Mouse (Mus musculus) lung, embryonic 16.5 days (tissue): ENCODE data around the gene Znrf3. TPM values are rescaled to one million over a fixed set of nuclear protein-coding genes. Genes with fewer than 3 reads are reported as not detected.

Experiments
- ATAC-seq: fragments of 200-750 bp; cut with Nextera tagmentation; 2 replicates; pipeline ENCODE4 v1.8.0; 2017; ENCODE audit warnings: low read depth, mild to moderate bottlenecking, moderate library complexity
- H3K27ac ChIP-seq: fragments of 300-500 bp; sonication (generic); 2 replicates; pipeline ENCODE4 v1.5.1; 2014; ENCODE audit warnings: mild to moderate bottlenecking, control low read depth, low read length
- H3K27me3 ChIP-seq: fragments of 300-500 bp; sonication (generic); 2 replicates; pipeline ENCODE4 v1.6.1; 2014; ENCODE audit warnings: low read depth, low read length, mixed read lengths; ENCODE audit not compliant: control insufficient read depth, insufficient read depth
- H3K36me3 ChIP-seq: fragments of 300-500 bp; sonication (generic); 2 replicates; pipeline ENCODE4 v1.6.1; 2014; ENCODE audit warnings: low read length; ENCODE audit not compliant: control insufficient read depth, insufficient read depth
- H3K4me1 ChIP-seq: fragments of 300-500 bp; sonication (generic); replicated peaks from 2 replicates; pipeline ENCODE4 v1.6.1; 2014; ENCODE audit warnings: low read length, mixed read lengths; ENCODE audit not compliant: control insufficient read depth, insufficient read depth
- H3K4me2 ChIP-seq: fragments of 300-500 bp; sonication (generic); 2 replicates; pipeline ENCODE4 v1.6.1; 2014; ENCODE audit warnings: low read depth, low read length, control low read depth
- H3K4me3 ChIP-seq: fragments of 300-500 bp; sonication (generic); 2 replicates; pipeline ENCODE4 v1.5.1; 2014; ENCODE audit warnings: mild to moderate bottlenecking, low read length, control low read depth
- H3K9ac ChIP-seq: fragments of 300-500 bp; sonication (generic); 2 replicates; pipeline ENCODE4 v1.6.1; 2014; ENCODE audit warnings: low read length, control low read depth
- H3K9me3 ChIP-seq: fragments of 300-500 bp; sonication (generic); 2 replicates; pipeline ENCODE4 v1.6.1; 2016; ENCODE audit warnings: low read length; ENCODE audit not compliant: control insufficient read depth
- WGBS: fragments of 180-500 bp; shearing (Covaris S2); extraction: QIAGEN DNeasy Blood & Tissue Kit; methylation state at CpG from one replicate; pipeline ENCODE4 v1.1.7; 2014; 5-methylcytosine and 5-hydroxymethylcytosine counted together
- polyA plus RNA-seq: library from polyadenylated mRNA; unstranded; fragments of >200 nt; fragmentation: Nextera tagmentation; extraction: Ambion mirVana; gene quantifications from 2 replicates; pipeline ENCODE4 v1.2.1, GENCODE M21; 2015

Znrf3 gene
- polyA plus RNA-seq, 1 experiment from 2014 or later = 17.2 TPM

GRCm38 (mm10) chr11:5444234-5444598, 431 bp downstream of the Znrf3 start:
- H3K9me3 ChIP-seq = no peaks in the 10 kb centered on the region
- peak overlapping the region; percentile 86 for H3K9ac ChIP-seq
- under 1% methylated on average over 25 of the region's 57 CpGs for WGBS
- H3K27ac ChIP-seq = peak overlapping the region; percentile 79
- peak; percentile 49 for ATAC-seq
- no peaks in the 10 kb centered on the region for H3K27me3 ChIP-seq
- H3K4me3 ChIP-seq = peak overlapping the region; percentile 87
- no peaks in the 10 kb centered on the region for H3K36me3 ChIP-seq
- H3K4me2 ChIP-seq = peak overlapping the region; percentile 93
- H3K4me1 ChIP-seq = peaks cover 25% of the 10 kb centered on the region

DNA sequence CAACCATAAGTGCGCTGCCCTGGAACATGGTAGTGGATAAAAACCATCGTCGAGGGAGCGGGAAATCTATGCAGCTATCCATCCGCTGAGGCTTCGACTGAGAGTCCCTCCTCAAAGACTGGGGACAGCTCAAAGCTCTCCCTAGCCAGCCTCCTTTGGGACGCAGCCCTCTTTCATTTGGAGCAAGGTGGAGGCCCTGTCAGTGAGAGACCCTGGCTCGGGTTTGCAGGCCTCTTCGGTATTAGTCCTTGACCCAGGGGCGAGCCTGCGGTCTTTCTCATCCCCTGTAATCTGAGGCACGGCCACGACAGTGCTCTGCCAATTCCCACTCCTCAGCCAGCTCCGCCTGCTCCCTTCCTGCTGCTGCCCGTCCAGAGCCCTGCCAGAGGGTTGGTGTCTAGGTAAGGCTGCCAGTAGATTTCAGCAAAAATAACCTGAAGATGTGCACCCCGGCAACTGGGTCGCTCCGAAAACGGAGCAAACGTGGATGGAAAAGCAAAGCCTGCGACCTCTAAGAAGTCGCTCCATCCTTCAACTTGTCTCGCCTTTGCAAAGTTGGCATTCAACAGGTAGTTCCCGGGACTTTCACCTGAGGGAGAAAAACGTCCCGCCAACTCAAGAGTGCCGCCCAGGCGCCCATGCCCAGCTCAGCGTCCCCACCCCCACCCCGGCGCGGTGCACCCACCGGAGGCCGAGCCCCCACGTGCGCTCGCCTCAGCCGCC, 975 bp downstream of the Znrf3 start:
- peak overlapping the region; percentile 87 for H3K4me3 ChIP-seq
- H3K9ac ChIP-seq = peak overlapping the region; percentile 86
- WGBS = under 1% methylated on average over 38 of the region's 38 CpGs
- H3K27ac ChIP-seq = peak overlapping the region; percentile 79
- H3K36me3 ChIP-seq = no peaks in the 10 kb centered on the region
- no peaks in the 10 kb centered on the region for H3K9me3 ChIP-seq
- peak overlapping the region; percentile 93 for H3K4me2 ChIP-seq
- ATAC-seq = no peak
- no peaks in the 10 kb centered on the region for H3K27me3 ChIP-seq
- peaks cover 25% of the 10 kb centered on the region for H3K4me1 ChIP-seq

GRCm38 (mm10) chr11:5442590-5443021, 2.0 kb downstream of the Znrf3 start:
- H3K27me3 ChIP-seq = no peaks in the 10 kb centered on the region
- WGBS = 11% methylated on average over 3 of the region's 3 CpGs
- peaks cover 35% of the 10 kb centered on the region for H3K4me1 ChIP-seq
- H3K4me3 ChIP-seq = peak overlapping the region; percentile 87
- no peaks in the 10 kb centered on the region for H3K9me3 ChIP-seq
- peak overlapping the region; percentile 93 for H3K4me2 ChIP-seq
- ATAC-seq = no peak
- no peaks in the 10 kb centered on the region for H3K36me3 ChIP-seq
- H3K27ac ChIP-seq = peak overlapping the region; percentile 79
- H3K9ac ChIP-seq = peak overlapping the region; percentile 86

GRCm38 (mm10) chr11:5437646-5438045, 7.0 kb downstream of the Znrf3 start:
- no peaks in the 10 kb centered on the region for H3K9me3 ChIP-seq
- H3K36me3 ChIP-seq = no peaks in the 10 kb centered on the region
- no peaks in the 10 kb centered on the region for H3K27me3 ChIP-seq
- H3K4me2 ChIP-seq = no peak overlapping the region
- H3K9ac ChIP-seq = 0 out of 2 replicates have a peak overlapping the region, but pooled peaks have one; percentile 26
- WGBS = 34% methylated on average over 2 of the region's 2 CpGs
- H3K4me1 ChIP-seq = peaks cover 48% of the 10 kb centered on the region
- H3K27ac ChIP-seq = peak overlapping the region; percentile 73
- peak; percentile 42; the same call in 1 of the 2 replicates for ATAC-seq
- H3K4me3 ChIP-seq = no peak overlapping the region

GRCm38 (mm10) chr11:5436988-5437387, 7.7 kb downstream of the Znrf3 start:
- Histone ChIP-seq H3K9me3 (no peaks in the 10 kb centered on the region), H3K4me2 (no peak overlapping the region), H3K36me3 (no peaks in the 10 kb centered on the region), H3K27ac (peak overlapping the region; percentile 73), H3K4me3 (no peak overlapping the region), H3K27me3 (no peaks in the 10 kb centered on the region), H3K9ac (no peak overlapping the region), H3K4me1 (peaks cover 44% of the 10 kb centered on the region)
- peak; percentile 63; the same call in 1 of the 2 replicates for ATAC-seq

DNA sequence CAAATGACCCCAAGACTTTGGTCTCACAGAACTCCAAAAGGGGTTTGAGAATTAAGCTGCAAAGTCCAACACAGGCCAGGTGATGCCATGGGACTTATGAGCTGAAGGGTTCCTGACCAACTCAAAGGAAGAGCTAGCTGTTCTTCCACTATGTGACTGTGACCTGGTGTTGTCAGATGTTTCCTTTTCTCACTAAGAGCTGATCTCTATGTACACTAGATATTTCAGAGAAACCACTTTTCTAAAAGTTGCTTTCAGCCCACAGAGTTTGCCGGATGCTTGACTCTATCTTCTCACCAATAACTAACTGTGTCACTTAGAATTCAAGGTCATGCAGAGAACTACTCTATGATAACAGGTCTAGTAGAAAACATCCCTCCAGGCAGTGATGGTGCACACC, 9.2 kb downstream of the Znrf3 start:
- no peak overlapping the region for H3K27ac ChIP-seq
- H3K4me3 ChIP-seq = no peak overlapping the region
- no peaks in the 10 kb centered on the region for H3K9me3 ChIP-seq
- no peak overlapping the region for H3K4me2 ChIP-seq
- H3K4me1 ChIP-seq = peaks cover 35% of the 10 kb centered on the region
- H3K27me3 ChIP-seq = no peaks in the 10 kb centered on the region
- ATAC-seq = no peak
- H3K9ac ChIP-seq = no peak overlapping the region
- WGBS = 90% methylated on average over 1 of the region's 1 CpGs
- no peaks in the 10 kb centered on the region for H3K36me3 ChIP-seq

DNA sequence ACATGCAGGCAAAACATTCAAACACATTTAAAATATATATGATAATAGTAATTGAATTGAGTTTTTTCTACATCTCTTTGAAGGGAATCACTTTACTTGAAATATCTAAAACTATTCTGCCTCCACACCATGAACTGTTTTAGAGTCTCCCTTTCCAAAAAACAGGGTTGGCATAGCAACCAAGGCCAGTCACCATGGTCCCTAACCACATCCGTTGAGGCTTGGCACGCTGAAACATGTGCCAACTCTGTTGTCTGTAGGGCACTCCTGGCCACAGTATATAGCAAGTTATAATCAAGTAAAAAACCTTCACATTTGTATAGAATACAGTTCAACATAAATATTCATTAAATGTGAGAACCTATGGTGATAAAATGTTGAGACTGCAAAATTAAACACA, 12.3 kb downstream of the Znrf3 start:
- H3K27me3 ChIP-seq = no peaks in the 10 kb centered on the region
- no peak overlapping the region for H3K4me2 ChIP-seq
- H3K4me3 ChIP-seq = no peak overlapping the region
- WGBS = 71% methylated on average over 2 of the region's 2 CpGs
- no peak for ATAC-seq
- no peaks in the 10 kb centered on the region for H3K36me3 ChIP-seq
- H3K27ac ChIP-seq = no peak overlapping the region
- H3K9me3 ChIP-seq = no peaks in the 10 kb centered on the region
- no peak overlapping the region for H3K9ac ChIP-seq
- H3K4me1 ChIP-seq = peaks cover 30% of the 10 kb centered on the region

GRCm38 (mm10) chr11:5430863-5431262, 13.8 kb downstream of the Znrf3 start:
- Histone ChIP-seq H3K4me2 (no peak overlapping the region), H3K4me1 (peaks cover 29% of the 10 kb centered on the region), H3K4me3 (no peak overlapping the region), H3K36me3 (no peaks in the 10 kb centered on the region), H3K27ac (no peak overlapping the region), H3K27me3 (no peaks in the 10 kb centered on the region), H3K9ac (no peak overlapping the region), H3K9me3 (no peaks in the 10 kb centered on the region)
- WGBS = 35% methylated on average over 1 of the region's 1 CpGs
- ATAC-seq = no peak

- Histone ChIP-seq H3K9me3 (no peaks in the 10 kb centered on the region), H3K27ac (no peak overlapping the region), H3K36me3 (no peaks in the 10 kb centered on the region), H3K4me3 (no peak overlapping the region), H3K4me2 (no peak overlapping the region), H3K27me3 (no peaks in the 10 kb centered on the region), H3K9ac (no peak overlapping the region), H3K4me1 (peaks cover 29% of the 10 kb centered on the region)
- 77% methylated on average over 4 of the region's 4 CpGs for WGBS
- ATAC-seq = peak; percentile 23; the same call in 1 of the 2 replicates
These were observed 15.1 kb downstream of the Znrf3 start for GRCm38 (mm10) chr11:5429396-5430190.
